Mouse (Mus musculus) frontal cortex, postnatal 36 days (tissue): ENCODE results near the gene Arhgef3.

Source experiments
- DNase-seq, 2 experiments: peaks; one replicate each; pipeline ENCODE4 v3.0.0; 2022; ENCODE audit warnings: low spot score in 2 of 2

The Arhgef3 gene

DNA sequence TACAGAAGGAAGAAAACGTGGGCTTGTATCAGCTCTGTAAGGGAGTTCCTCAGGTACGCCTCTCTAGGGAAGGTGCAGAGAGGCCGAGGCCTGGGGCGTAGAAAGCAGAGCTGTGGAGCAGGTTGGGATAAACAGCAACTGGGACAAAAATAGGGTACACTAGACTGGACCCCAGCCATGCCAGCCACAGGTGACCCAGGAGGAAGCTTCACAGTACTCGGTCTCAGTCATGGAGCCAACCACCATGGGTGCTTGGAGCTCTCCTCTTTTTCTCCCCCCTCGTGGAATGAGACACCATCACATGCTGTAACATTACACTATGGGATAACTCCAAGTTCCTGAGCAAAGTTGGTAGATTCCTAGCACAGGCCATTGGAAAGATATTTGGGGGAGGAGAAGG lies 201.0 kb downstream of the Arhgef3 start:
- no peak for DNase-seq

DNA sequence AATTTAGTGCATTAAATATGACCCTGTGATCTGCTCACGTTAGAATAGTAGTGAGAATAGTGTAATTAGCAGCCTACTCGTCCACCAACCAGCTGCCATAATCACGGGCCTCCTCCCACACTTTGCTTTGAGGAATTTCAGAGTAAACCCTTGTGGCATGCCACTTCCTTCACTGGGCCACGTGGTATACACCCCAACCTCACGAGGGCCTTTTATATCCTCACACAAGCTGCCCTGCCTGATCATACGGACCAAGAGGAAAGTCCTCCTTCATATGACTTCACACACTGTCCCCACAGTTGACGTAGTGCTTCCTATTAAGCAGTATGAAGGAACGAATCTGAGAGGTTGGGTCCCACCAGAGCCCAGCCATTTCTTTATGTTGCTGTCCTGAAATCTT lies 202.4 kb downstream of the Arhgef3 start:
- DNase-seq: no peak

DNA sequence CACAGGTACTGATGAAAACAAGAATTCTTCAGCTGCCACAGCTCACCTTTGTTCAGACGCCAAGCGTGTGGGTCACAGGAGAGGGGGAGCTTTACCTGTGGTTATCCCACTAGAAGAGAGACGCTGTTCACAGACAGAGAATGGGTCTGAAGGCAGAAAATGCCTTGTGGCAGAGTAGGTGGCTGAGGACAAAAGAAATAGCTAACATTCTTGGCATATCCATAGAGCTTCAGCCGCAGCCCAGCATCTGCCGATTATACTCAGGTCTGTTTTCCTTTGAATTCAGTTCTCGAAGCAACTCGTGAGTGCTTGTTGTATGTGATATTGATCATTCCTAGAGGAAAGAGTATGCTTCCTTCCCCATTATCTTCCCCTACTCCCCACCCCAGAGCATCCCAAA lies 204.7 kb downstream of the Arhgef3 start:
- no peak for DNase-seq

DNA sequence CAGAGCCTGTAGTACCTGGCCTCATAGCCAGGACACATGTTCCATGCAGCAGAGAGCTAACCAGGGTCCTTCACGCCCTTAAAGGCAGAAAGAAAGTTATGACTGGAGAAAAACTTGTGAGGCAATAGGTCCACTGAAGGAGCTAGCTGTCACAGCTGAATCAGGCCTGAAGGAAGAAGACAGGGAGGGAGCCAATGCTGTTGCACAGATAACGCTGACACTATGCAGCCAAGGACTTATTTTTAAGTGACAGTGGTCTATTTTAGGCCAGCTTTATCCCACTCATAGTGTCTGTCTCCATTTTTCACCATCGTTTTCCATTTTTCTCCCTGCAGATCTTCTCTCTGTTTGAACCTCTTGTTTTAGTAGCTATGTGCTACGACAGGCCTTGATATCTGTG lies 207.3 kb downstream of the Arhgef3 start:
- DNase-seq: peak in 1 of 2 experiments; percentile 19

DNA sequence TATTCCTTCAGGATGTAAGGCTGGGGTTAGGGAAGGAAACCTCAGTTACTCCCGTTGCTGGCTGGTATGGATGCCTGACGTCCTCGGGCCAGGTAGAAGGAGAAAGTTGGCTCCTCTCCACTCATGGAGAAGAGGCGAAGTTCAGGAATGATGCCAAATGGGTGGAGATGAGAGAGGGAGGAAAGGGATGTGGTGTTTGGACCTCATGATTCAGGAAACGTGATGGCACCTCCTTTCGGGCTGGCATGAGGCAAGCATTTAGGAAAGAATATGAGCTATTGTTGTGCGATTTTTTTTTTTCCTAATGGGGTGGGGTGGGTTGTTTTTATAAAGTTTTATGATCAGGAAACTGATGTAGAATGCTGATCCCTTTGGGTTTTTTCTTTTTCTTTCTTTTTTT lies 210.0 kb downstream of the Arhgef3 start:
- DNase-seq: no peak

DNA sequence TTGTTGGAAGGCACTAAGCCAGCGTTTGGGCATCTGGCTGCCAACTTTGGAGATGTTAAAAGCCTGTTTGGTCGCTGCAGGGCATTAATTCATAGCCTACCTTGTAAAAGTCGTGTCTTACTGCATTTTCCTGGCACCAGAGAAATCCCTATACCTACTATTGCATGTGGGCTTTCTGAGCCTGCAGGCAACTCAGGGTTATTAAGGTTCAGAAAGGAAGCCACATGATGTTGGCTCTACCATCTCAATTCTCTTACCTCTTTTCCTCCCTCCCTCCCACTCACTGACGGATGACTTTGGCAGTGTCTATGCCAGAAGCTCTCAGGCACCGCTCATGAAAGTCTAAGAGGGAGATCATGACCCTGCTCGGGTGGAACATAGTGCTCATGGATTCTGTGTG lies 210.8 kb downstream of the Arhgef3 start:
- no peak for DNase-seq

DNA sequence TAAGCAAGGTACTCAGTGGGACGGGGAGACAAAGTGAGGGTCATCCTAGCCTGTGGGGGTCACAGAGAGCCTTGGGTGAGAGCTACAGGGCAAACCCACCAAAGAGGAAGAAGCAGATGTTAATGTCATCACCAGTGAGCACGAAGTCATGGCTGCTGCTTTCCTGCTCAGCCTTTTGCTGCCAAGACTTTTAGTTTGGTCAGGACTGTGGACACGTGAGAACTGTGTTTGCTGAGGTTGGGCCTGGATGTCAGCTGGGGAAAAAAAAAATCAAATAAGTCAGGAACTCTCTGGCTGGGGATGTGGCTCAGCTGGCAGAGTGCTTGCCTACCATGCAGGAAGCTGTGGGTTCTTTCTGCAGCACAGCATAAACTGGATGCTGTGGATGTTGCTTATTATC lies 213.2 kb downstream of the Arhgef3 start:
- DNase-seq: no peak

DNA sequence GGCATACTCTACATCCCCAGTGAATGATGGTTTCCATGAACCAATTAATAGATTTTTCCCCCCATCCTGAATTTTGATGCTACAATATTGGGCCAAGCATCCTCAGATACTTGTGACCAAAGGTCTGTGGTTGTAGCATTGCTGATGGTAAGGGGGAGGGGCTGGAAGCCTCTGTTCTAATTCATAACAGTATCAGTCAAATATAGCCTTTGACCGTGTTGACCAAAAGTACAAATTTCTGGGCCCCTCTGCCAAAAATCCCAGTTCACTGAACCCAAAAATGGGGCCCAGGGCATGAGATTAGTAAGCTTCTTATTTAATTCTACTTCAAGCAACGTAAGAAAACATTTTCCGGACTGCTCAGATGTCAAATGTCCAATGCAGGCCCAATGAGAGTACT lies 214.3 kb downstream of the Arhgef3 start:
- no peak for DNase-seq

DNA sequence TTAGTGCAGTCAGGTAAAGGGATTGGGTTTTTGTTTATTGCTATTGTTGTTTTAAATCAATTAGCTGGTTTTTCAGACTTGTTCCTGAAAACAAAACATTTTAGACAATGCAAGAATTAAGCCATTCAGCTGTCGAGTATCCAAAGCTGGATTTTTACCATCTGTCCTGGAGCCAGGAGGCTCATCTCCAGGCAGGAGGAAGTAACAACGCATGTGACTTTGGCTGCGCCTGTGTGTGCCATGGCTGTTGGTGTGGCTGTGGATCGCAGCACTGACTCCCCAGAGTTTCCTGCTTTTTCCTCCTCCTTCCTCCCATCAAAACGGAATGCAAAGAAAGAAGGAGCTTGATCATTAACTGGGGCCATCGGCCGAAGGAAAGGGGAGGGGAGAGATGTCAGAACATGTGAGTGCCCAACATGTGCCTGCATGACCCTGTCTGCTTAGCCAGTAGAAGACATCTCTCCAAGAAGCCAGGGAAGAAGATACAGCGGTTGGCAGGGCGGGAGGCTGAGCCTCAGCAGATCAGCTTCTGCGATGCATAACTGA lies 216.9 kb downstream of the Arhgef3 start:
- no peak for DNase-seq

DNA sequence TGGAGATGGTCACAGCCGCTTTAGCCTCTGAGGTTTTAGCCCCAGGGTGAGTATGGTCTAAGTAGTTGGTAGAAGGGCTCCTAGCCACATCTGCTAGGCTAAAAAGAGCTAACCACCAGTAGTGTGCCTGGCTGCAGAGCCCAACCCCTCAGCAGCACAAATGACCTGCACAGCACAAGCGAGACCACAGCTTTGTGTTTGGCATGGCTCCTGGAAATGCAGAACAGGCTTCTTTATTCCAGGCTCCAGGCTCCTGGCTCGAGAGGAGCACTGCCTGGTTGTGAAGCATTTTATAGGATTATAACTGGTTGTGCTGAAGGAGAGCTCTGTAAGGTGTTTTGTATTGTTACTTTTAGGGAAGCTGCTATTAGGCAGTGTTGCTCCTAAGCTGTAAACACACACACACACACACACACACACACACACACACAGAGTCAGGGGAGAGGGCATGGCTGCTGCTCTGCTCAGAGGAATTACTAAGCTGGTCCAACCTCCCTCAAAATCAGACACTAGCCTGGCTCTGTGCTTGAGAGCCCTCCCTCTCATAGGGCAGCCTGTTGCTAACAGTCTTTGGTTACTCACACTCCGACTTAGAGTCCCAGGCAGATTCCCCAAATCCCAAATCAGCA lies 217.8 kb downstream of the Arhgef3 start:
- DNase-seq: no peak

DNA sequence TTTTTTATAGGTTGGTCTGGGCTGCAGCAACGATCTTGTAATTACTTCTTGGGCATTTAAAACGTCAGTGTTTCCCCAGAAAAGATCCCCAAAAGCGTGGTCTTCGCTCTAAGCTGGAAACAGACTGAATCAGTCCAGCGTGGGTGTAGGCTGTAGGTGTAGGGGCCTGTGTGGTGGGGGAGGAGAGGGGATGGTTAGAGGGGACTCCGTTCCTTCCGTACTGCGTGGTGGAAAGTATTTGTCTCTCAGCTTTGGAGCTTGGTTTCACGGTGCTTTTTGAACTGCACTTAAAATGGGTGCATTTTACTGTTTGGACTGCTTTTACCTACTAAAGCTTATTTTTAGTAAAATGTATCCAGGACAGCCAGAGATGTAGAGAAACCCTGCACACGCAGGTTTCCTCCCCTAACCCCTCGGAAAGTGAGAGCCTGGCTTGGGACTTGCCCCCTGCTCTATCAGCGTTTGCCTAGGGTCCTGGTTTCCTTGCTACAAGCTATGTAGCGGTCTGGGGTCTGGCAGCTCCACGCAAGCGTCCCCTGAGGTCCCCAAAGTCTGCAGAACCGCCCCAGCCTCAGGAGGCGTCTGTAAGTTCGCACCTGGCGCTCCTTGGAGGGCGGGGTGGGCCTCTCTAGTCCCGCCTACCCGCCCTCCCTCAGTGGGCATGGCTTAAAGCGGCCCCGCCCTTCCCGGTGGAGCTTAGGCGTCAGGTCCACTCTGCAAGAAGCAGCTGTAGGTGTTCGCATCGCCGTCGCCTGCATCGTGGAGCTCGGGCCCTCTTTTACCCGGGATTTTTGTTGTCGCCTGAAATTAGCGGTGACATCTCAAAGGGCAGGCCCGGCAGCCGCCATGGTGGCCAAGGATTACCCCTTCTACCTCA lies 220.9 kb downstream of the Arhgef3 start:
- peak; percentile 85 to 87 for DNase-seq

DNA sequence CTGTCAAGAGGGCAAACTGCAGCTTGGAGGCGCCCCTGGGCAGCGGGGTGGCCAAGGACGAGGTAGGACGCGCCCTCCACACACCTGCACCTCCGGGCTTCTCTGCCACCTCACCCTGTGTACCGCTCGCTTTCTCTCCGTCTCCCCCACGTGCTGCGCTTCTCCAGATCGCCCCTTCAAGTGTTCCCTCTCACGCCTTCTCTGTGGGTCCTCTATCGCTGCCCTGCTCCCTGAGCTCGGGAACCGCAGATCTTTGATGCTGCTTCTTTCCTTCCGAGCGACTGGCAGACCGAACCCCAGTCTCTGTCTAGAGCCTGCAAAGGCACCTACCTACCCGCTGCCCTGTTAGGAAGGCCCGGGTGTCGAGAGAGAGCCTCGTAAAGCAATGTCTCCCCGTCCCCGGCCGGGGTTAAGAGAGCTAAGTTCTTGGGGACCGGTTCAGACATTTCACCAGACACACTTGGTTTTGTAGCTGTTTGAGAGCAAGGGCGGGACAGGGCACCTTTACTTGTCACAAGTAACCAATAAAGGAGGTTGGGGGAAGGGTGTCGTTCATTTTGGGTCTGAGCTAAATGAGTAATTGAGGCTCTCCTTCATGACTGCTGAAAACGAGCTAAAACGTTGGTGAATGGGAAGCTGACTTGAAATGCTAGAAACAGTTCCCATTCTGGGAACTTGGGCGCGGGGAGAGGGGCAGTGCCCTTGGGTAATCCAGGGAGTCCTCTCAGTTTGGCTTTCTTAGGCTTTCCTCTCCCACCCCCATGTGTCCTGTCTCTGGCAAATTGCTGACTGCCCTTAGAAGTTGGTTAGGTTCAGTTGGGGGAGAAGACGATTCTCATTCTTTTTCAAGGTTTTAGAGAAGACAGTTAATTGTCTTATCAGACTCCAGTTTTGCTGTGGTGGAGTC lies 221.8 kb downstream of the Arhgef3 start:
- peak; percentile 46 to 53 for DNase-seq

DNA sequence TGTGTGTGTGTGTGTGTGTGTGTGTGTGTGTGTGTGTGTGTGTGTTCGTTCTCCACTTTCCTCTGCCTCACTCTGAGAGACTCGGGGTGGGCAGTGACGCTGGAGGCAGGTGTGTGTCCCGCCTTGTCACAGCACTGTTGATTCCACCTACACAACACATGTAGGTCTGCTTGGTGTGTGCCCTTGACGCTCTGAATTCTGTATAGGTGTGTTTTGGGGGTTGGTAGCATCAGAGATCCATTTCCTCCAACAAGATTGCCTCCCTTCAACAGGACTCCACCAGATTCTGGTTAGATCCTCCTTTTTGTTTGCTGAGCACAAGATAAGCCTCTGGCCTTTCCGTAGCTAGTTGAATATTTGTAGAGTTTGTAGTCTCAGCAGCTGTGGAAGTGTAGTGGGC lies 222.5 kb downstream of the Arhgef3 start:
- peak in 1 of 2 experiments; percentile 24 for DNase-seq

DNA sequence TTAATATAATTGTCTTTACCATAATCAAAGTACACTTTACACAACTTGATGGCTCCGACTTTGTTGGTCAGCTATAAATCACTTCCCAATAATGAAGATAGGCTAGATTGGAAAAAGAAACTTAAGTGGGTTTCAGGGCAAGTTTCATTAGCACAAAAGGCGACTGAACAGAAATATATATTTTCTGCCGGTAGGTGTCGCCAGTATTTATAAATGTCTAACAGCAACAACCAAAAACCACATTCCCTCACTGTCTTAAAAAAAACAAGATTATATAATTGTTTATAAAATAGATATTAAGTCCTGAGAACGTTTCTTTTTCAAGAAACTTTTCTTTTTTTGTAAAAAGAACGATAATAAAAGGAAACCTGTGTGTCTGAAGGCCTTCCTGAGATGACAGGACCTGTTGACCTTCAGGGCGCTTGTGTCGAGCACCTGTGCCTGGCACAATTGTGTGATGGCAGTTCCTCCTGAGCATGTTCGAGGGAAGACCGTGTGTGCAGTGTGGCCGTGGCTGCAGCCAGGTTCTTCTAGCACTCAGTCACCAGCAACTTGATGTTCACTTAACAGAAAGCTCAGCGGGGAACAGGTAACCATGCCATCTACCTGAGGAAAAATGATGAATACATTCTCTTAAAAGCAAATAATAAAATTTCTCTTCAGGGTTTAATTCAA lies 223.5 kb downstream of the Arhgef3 start:
- peak in 1 of 2 experiments; percentile 69 for DNase-seq

DNA sequence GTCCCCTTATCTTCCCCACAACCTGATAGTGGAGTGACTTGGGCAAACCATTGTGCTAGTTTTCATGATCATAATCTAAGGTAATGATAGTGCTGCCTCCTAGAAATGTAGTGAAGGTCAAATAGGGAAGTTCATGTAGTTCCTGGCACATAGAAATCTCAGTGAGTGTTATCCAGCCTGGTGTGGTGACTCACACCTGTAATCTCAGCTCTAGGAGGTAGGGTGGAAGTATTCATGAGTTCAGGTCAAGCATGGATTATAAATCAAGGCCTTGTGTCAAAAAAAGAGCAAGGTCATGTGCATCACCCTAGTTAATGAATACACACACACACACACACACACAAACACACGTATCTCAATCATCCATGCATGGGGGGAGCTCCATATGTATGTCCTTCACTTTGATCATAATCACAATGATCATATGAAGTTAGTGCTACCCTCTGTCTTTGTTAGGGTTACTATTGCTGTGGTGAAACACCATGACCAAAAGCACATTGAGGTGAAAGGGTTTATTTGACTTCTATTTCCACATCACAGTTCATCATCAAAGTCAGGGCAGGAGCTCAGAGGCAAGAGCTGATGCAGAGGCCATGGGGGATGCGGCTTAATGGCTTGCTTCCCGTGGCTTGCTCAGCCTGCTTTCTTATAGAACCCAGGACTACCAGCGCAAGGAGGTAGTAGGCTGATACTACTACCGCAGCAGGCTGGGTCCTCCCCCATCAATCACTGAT lies 226.2 kb downstream of the Arhgef3 start:
- no peak for DNase-seq

DNA sequence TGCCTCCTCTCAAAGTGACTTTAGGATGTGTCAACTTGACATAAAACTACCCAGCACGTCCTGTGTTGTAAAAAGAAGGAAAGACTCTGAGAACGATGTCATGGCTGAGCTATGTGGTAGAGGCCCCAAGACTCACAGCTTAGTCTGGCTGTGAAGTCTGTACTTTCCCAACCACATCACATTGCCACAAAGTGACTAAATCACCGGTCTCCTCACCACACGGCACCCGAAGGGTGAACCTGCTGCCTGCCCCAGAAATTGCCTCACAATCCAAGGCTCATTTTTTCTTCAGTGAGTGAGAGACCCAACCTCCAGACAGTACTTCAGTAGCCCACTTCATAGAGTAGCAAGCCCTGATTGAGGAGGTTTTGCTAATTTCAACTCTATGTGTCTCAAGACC lies 226.8 kb downstream of the Arhgef3 start:
- DNase-seq: no peak

DNA sequence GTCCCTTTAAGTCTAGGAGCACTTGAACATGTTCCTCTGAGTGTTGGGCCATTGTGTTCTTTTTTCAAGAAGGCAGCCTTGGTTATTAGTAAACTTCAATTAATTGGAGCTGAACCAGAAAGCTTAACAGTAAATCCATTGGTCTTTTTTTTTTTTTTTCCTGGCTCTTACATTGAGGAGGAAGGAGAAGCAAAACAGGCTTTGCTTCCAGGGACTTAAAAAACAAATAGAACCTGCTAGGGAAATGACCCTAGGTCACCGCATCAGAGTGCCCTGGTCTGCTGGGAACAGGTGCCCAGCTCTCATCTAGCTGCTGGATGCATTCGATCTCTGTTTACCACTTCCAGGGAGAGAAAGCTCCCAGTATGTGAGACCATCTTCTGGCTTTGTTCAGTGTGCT lies 227.8 kb downstream of the Arhgef3 start:
- DNase-seq: no peak

DNA sequence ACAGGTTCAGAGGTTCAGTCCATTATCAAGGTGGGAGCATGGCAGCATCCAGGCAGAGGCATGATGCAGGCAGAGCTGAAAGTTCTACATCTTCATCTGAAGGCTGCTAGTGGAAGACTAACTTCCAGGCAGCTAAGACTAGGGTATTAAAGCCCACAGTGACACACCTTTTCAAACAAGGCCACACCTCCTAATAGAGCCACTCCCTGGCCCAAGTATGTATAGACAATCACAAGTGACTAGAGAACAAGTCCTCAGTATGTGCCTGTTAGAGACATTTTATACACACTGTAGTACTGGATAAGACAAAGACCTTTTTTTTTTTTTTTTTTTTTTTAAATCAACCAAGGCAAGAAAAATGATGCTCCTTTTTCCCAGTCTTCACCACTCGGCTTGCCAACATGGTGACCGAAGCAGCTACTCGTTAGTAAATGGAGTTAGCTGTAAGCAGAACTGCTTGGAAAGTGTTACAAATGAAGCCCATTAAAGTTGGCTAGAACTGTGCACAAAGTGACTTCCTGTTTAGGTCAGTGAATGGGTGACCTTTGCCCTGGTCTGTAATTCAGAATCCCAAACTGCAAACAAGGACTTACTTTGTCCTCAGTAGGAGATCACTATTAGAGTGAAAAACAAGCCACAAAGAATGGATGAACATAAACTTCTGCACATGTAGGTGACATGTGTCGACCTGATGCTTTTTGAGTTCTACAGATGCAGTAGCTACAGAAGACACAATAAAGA lies 229.7 kb downstream of the Arhgef3 start:
- DNase-seq: no peak

DNA sequence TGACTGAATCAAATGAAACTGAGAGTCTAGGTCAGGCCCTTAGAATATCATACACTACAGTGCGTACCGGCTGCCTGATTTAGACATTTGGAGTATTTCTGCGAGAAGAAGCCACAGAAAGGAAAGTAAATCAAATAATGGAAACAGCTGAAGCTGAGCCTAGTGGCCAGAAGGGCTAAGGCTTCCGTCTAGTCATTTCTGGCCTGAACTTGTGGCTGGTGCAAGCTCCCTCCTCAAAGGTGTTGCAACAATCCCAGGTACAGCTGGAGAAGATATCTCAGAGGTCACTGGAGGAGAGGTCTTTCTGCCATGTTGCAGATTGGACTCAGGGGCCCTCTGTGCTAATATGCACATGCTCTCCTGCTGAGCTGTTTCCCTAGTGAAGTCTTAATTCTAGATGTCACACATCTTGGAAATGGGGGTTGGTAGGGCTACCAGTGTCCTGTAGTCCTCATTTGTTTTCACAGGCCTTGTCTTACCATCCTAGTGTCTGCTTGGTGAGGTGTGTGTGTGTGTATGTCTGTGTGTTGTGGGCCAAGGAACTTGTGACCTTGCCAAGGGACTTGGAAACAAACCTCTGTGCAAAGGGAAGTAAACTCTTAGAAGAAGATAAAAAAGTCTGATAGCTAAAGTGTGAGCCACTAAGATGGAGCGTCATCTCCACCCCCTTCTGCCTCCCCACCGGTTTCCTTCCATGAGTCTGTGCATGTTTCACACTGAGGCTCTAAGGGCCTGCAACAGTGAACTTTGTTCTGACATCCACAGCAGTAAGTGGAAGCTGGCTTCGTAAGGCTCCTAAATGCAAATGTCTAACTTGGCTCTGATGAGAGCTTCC lies 230.6 kb downstream of the Arhgef3 start:
- DNase-seq: no peak
